Mouse (Mus musculus) heart, adult 2 months (tissue): ENCODE results near the gene Fer.

Experiments used
- CTCF ChIP-seq: fragments of 200-600 bp; IDR thresholded peaks from 2 replicates; pipeline ENCODE4 v1.8.1; 2022; ENCODE audit warnings: antibody characterized with exemption, mild to moderate bottlenecking, moderate library complexity
- EP300 ChIP-seq: fragments of 200-500 bp; IDR thresholded peaks from 2 replicates; pipeline ENCODE4 v1.6.1; 2011; ENCODE audit warnings: low read depth, low read length, control low read depth; ENCODE audit not compliant: insufficient read depth
- POLR2A ChIP-seq: fragments of 200-500 bp; IDR thresholded peaks from 2 replicates; pipeline ENCODE4 v1.6.1; 2011; ENCODE audit warnings: mild to moderate bottlenecking, low read depth, low read length, control low read depth; ENCODE audit not compliant: insufficient read depth

DNA sequence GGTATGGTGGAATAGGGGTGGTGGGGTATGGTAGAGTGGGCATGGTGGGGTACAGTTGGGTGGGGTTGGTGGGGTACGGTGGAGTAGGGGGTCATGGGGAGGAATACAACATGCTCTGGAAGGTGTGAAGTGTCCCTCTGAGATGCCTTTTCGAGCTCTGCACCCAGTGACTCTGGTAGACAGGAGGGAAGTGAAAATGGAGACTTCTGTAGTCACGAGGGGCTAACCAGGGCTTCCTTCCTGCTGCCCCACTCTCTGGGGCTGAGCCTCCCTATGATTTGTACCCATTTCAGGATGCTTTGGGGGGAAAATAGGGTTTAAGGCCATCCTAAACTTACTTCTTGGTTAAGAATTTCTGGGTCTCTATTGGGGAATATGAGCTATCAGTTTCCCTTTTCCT, 319.7 kb downstream of the Fer start:
- TF ChIP-seq CTCF = no peak
- TF ChIP-seq POLR2A = no peak
- no peak for TF ChIP-seq EP300
